Mouse (Mus musculus) left cerebral cortex, postnatal 25 days (tissue): ENCODE data around the gene Slc19a3. TPM values are rescaled to one million over a fixed set of nuclear protein-coding genes. Genes with fewer than 3 reads are reported as not detected.
"Not testable (repeated sequence)": the region's sequence is repeated elsewhere in the genome, so short reads cannot be mapped to it uniquely, and the experiment has no call there.

ENCODE experiments used
- DNase-seq, 2 experiments: peaks; one replicate each; pipeline ENCODE4 v3.0.0; 2022; ENCODE audit warnings: low spot score in 2 of 2, mixed read lengths in 1 of 2
- intact Hi-C: fragments of 180-260 bp; cut with DNase I; formaldehyde crosslinking; loops from one replicate; pipeline ENCODE4 v1.15.1; 2025
- total RNA-seq, 2 experiments: library from RNA; stranded (reverse); gene quantifications; 2 replicates each; pipeline ENCODE4 v1.2.3; 2021

The Slc19a3 gene
- total RNA-seq, 2 experiments from 2014 or later: 2.8 to 2.9 TPM

GRCm38 (mm10) chr1:83015329-83015879 is 22.8 kb downstream of the Slc19a3 start:
- DNase-seq: no peak
- intact Hi-C loops: no loop called here

- intact Hi-C loops: no loop called here
- DNase-seq: no peak
These were observed 23.8 kb downstream of the Slc19a3 start for GRCm38 (mm10) chr1:83014477-83014876.

GRCm38 (mm10) chr1:83007471-83007870 is 30.8 kb downstream of the Slc19a3 start:
- no peak for DNase-seq
- intact Hi-C loops: no loop called here

- no peak for DNase-seq
- intact Hi-C loops: no loop called here
These were observed 31.7 kb downstream of the Slc19a3 start for GRCm38 (mm10) chr1:83006218-83007179.

- DNase-seq, intact Hi-C loops: not testable (repeated sequence)
These were observed 37.9 kb downstream of the Slc19a3 start, which contains the start of gene Gm47959 for GRCm38 (mm10) chr1:83000306-83000705. Gene Gm47959 (plus strand): TSS chr1:83000548.

- intact Hi-C loops: no loop called here
- DNase-seq: no peak
These were observed 44.3 kb downstream of the Slc19a3 start for GRCm38 (mm10) chr1:82993947-82994346.

GRCm38 (mm10) chr1:82992093-82992492 is 46.2 kb downstream of the Slc19a3 start:
- no peak for DNase-seq
- intact Hi-C loops: no loop called here

- DNase-seq: no peak
- intact Hi-C loops: no loop called here
These were observed 46.7 kb downstream of the Slc19a3 start for GRCm38 (mm10) chr1:82991596-82991995.

GRCm38 (mm10) chr1:82991062-82991461 is 47.2 kb downstream of the Slc19a3 start:
- DNase-seq: no peak

GRCm38 (mm10) chr1:82987530-82988198 is 50.6 kb downstream of the Slc19a3 start:
- intact Hi-C loops: loop anchor here (2.0 to 5.0 kb wide), 3 partner anchors 150 to 435 kb away; partner anchors contain the start of gene Agfg1
- peak; percentile 78 to 86 for DNase-seq

More at GRCm38 (mm10) chr1:82991062-82991461, 47.2 kb downstream of the Slc19a3 start:
- intact Hi-C loops: no loop called here

- intact Hi-C loops: loop anchor here (2.0 to 5.0 kb wide), 3 partner anchors 149 to 434 kb away; partner anchors contain the start of gene Agfg1
These were observed 51.5 kb downstream of the Slc19a3 start for GRCm38 (mm10) chr1:82986738-82987137.

GRCm38 (mm10) chr1:82977840-82978239 is 60.4 kb downstream of the Slc19a3 start:
- no peak for DNase-seq
- intact Hi-C loops: no loop called here

More at GRCm38 (mm10) chr1:82986738-82987137, 51.5 kb downstream of the Slc19a3 start:
- DNase-seq: peak in 1 of 2 experiments; percentile 55

GRCm38 (mm10) chr1:82975750-82976149 is 62.5 kb downstream of the Slc19a3 start:
- no peak for DNase-seq
- intact Hi-C loops: no loop called here

- no peak for DNase-seq
- intact Hi-C loops: no loop called here
These were observed 63.9 kb downstream of the Slc19a3 start for GRCm38 (mm10) chr1:82974342-82974741.

GRCm38 (mm10) chr1:82973901-82974300 is 64.3 kb downstream of the Slc19a3 start:
- no peak for DNase-seq
- intact Hi-C loops: no loop called here

GRCm38 (mm10) chr1:82973244-82973643 is 65.0 kb downstream of the Slc19a3 start:
- intact Hi-C loops: no loop called here
- DNase-seq: no peak

GRCm38 (mm10) chr1:82972046-82972445 is 66.2 kb downstream of the Slc19a3 start:
- DNase-seq: no peak
- intact Hi-C loops: no loop called here

- intact Hi-C loops: no loop called here
- no peak for DNase-seq
These were observed 71.8 kb downstream of the Slc19a3 start for GRCm38 (mm10) chr1:82966413-82966812.
